Mouse (Mus musculus): ENCODE measurements around the gene Dock9. TPM values are rescaled to one million over a fixed set of nuclear protein-coding genes. Genes with fewer than 3 reads are reported as not detected.

The Dock9 gene
- total RNA-seq, 2 experiments from 2014 or later: 256 to 267 TPM

GRCm38 (mm10) chr14:121594684-121595083 lies 203.0 kb downstream of the Dock9 start:
- DNase-seq (ENCODE audit: low spot score in 2 of 2): no peak

GRCm38 (mm10) chr14:121593313-121593929 lies 204.2 kb downstream of the Dock9 start:
- no peak for DNase-seq (ENCODE audit: low spot score in 2 of 2)

GRCm38 (mm10) chr14:121592890-121593289 lies 204.7 kb downstream of the Dock9 start:
- no peak for DNase-seq (ENCODE audit: low spot score in 2 of 2)

GRCm38 (mm10) chr14:121592356-121592755 lies 205.3 kb downstream of the Dock9 start:
- no peak for DNase-seq (ENCODE audit: low spot score in 2 of 2)

DNA sequence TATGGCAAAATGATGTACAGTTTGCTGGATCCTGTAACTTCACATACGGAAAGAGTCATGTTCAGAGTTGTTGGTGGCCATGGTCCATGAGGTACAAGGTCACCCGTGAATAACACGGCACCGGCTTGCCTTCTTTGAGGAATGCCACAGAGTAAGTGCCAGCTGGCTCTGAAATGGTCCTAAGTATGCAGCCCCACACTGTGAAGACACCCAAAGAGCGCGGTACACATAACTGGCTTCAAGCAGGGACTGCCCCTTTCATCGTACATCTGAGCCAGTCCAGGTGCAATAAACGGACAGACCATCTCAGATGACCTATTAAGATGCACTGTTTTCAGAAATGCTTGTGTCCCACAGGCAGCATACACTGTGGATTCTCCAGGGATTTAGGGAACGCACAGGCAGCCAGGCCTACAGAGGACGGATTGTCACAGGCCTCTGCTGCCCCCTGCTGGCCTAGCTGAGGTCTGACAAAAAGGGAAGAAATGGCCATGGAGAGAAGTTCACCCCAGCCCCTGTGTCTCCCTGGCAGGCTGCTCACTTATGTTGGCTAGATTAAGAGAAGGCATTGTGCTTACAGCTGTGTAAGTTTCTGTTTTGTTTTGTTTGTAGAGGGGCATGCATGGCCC lies 208.4 kb downstream of the Dock9 start:
- DNase-seq (ENCODE audit: low spot score in 2 of 2): peak; percentile 68 to 76

- peak in 1 of 2 experiments; percentile 65 for DNase-seq (ENCODE audit: low spot score in 2 of 2)
These were observed 209.2 kb downstream of the Dock9 start for GRCm38 (mm10) chr14:121588451-121588850.

DNA sequence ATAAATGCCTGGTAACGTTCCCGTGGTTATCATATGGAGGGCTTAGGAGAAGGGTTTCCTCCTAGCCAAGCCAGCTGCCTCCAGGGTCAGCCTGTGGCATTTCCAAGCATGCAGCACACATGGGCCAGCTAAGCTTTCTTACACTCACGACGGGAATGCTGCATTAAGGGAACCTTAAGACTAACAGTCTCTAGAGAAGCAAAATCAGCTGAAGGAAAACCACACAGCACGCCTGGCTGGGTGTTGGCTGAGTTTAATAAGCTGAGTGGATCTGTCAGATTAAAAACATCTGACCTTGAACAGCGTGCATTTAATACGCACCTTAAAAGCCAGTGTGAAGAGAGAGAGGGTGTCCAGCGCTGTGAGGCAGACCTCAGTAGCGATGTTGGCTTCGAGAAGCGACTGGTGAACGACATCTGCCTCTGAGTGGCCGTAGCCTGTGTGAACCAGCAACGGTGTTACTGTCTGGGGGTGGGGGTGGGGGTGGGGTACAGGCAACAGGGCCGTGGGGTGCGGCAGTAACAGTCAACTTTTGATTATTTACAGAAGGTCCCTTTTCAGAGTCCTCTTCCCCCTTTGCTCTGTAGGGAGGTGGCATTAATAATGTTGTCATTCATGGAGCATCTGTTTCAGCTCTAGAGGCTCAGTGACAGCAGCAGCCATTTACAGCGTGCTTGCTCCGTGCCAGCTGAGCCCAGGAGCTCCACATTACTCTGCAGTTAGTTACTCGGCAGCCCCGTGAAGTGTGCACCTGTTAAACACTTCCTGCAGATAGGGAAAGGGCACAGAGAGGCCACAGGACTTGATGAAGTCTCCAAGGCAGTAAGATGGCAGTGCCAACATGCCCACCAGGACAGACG lies 211.5 kb downstream of the Dock9 start:
- DNase-seq (ENCODE audit: low spot score in 2 of 2): no peak

GRCm38 (mm10) chr14:121579055-121579454 lies 218.6 kb downstream of the Dock9 start:
- DNase-seq (ENCODE audit: low spot score in 2 of 2): peak in 1 of 2 experiments; percentile 63

DNA sequence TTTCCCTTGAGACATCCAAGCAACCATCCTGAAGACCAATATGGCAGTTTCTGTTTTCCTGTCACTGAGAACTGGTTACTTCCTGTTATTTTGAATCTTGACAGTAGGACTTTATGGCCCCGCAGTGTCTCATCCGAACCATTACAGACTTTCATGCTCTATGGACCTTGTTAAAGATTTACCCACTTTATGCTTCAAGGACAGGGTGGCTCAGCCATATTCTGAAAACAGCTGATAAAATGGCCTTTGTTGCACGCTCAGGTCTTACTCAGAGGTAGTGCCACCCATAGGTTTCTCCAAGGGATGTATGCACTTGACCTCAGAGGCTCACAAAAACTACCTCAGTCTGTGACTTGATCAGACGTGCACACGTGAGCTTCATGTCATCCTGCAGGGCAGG lies 224.2 kb downstream of the Dock9 start:
- no peak for DNase-seq (ENCODE audit: low spot score in 2 of 2)

DNA sequence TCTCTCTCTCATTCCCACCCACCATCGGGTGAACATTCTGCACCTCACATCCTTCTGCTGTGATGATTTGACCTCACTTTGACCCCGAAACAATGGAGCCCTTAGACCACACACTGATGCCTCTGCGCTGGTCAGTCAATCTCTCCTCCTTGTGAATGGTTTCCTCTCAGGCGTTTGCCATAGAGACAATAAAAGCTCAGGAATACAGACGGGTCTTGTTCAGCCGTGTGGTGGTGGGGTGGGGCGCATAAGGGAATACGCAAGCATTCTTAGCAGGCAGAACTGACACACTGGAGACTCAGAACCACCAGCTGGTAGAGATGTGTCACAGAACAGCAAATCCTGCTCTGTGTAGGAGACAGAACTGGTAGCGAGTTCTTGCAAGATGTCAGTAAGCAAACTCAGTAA lies 230.8 kb downstream of the Dock9 start:
- DNase-seq (ENCODE audit: low spot score in 2 of 2): peak; percentile 46 to 69

DNA sequence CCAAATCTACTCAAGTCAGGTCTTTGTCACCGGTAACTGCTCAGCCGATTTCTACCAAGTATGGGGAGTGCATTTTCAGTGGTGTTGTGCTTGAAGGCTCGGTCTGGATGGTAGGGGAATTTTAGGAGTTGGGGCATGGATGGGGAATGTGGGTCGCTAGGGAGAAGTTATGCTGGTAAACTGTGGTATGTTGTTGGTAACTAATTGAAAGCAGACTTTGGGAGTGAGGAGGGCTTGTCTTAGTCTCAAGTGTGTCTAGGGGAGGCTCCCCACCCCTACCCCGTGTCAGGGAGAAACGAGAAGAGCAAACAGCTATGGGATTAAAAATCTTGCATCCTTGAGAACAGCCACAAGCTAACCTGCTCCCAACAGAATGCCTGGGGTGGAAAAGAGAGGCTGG lies 231.7 kb downstream of the Dock9 start:
- no peak for DNase-seq (ENCODE audit: low spot score in 2 of 2)

GRCm38 (mm10) chr14:121564656-121565055 lies 233.0 kb downstream of the Dock9 start:
- DNase-seq (ENCODE audit: low spot score in 2 of 2): no peak

- no peak for DNase-seq (ENCODE audit: low spot score in 2 of 2)
These were observed 233.7 kb downstream of the Dock9 start for GRCm38 (mm10) chr14:121563954-121564353.

- DNase-seq (ENCODE audit: low spot score in 2 of 2): no peak
These were observed 238.6 kb downstream of the Dock9 start for GRCm38 (mm10) chr14:121559026-121559425.

DNA sequence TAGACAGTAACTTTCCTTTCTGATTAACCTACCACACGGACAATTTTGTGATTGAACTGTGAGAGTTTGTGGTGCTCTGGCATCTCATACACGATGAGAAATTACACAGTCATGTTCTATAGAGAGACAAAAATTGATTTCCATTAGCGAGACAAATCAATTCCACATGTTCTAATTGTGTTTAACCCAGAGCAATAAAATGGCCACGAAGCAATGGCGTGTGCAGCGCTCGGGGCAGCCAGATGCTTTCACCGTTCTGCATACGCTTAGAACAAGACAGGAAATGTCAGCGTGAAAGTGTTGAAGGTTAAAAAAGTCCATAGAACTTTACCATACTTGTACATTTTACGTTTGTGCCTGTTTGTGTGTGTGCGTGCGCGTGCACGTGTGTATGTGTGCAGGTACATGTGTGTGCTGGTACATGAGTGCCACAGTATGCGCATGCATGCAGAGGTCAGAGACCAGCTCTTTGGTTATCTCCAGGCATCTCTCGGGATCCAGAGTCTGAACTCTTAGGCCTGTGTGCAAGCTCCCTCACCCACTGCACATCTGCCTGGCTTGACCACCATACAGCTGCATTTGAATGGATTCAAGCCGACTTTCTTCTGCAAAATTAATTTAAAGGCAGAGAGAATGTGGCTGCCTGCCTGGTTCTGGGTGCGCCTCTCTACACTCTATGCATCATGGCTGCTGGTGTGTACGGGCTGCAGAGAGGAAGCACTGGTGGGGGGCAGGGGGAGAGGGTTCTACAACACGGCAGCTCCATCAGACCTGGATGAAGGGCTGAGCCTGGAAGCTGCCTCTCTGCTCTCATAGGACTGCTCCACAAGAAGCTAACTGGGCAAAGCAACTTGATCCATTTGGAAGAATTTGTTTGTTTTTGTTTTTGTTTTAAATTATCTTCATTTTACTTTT lies 241.0 kb downstream of the Dock9 start:
- DNase-seq (ENCODE audit: low spot score in 2 of 2): no peak

- no peak for DNase-seq (ENCODE audit: low spot score in 2 of 2)
These were observed 243.9 kb downstream of the Dock9 start for GRCm38 (mm10) chr14:121553785-121554184.

GRCm38 (mm10) chr14:121552586-121552985 lies 245.1 kb downstream of the Dock9 start:
- no peak for DNase-seq (ENCODE audit: low spot score in 2 of 2)

DNA sequence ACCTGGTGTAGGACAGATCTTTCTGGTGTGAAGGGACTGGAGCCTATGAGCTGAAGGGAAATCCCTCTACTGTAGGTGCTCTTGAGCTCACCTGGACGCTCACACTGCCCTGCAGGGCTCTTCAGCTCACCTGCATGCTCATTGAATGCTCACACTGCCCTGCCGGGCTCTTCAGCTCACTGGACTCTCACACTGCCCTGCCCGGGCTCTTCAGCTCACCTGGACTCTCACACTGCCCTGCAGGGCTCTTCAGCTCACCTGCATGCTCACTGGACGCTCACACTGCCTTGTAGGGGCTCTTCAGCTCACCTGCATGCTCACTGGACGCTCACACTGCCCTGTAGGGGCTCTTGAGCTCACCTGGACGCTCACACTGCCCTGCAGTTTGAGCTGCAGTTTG lies 247.8 kb downstream of the Dock9 start:
- no peak for DNase-seq (ENCODE audit: low spot score in 2 of 2)

DNA sequence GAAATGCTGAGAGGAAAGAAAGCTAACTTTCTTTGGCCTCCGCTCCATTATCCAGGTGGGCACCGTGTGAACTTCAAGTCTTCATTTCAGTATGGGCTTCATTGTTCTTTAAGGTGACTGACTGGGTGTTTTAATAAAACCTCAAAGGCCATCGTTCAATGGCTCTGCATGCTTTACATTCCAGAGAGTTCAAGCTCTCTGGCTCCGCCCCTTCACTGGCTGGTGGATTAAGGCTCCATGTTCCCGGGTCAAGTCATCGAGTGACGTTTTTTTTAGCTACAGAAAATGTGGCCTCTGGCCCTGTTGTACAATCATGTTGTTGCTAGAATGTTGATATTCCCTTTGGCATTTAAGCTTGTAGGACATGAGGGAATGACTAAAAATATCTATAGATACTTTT lies 249.9 kb downstream of the Dock9 start:
- no peak for DNase-seq (ENCODE audit: low spot score in 2 of 2)

- no peak for DNase-seq (ENCODE audit: low spot score in 2 of 2)
These were observed 251.0 kb downstream of the Dock9 start for GRCm38 (mm10) chr14:121546621-121547020.

Data from layer of hippocampus, postnatal 14 days (tissue).